Mouse (Mus musculus) liver, adult 2 months (tissue): Measurements from ENCODE around the gene Ccdc115.

Source experiments
- CTCF ChIP-seq: fragments of 200-500 bp; IDR thresholded peaks from 2 replicates; pipeline ENCODE4 v1.5.1; 2011; ENCODE audit warnings: low read depth, low read length, control low read depth
- POLR2A ChIP-seq: fragments of 200-500 bp; IDR thresholded peaks from 2 replicates; pipeline ENCODE4 v1.6.1; 2011; ENCODE audit warnings: low read length, control low read depth; ENCODE audit not compliant: insufficient read depth; ENCODE audit errors: extremely low read depth

- TF ChIP-seq POLR2A (no peak), CTCF (no peak)
These were observed 3.1 kb downstream of the Ccdc115 start for GRCm38 (mm10) chr1:34436374-34436773.
